Mouse (Mus musculus) forebrain, embryonic 12.5 days (tissue): ENCODE measurements around the gene Gabbr2. TPM values are rescaled to one million over a fixed set of nuclear protein-coding genes. Genes with fewer than 3 reads are reported as not detected.
A peak's percentile ranks its signal among the peaks of the same experiment; 100 is the strongest.

Experiments
- ATAC-seq: fragments of 200-750 bp; cut with Nextera tagmentation; 2 replicates; pipeline ENCODE4 v1.8.0; 2017; ENCODE audit warnings: moderate TSS enrichment; ENCODE audit not compliant: low FRiP score
- H3K27ac ChIP-seq: fragments of 300-500 bp; sonication (generic); 2 replicates; pipeline ENCODE4 v1.5.1; 2016; ENCODE audit warnings: mild to moderate bottlenecking
- H3K27me3 ChIP-seq: fragments of 300-500 bp; sonication (generic); 2 replicates; pipeline ENCODE4 v1.6.1; 2016; ENCODE audit warnings: mild to moderate bottlenecking
- H3K36me3 ChIP-seq: fragments of 300-500 bp; sonication (generic); replicated peaks from 2 replicates; pipeline ENCODE4 v1.6.1; 2016; ENCODE audit warnings: mild to moderate bottlenecking
- H3K4me1 ChIP-seq: fragments of 300-500 bp; sonication (generic); 2 replicates; pipeline ENCODE4 v1.6.1; 2016
- H3K4me2 ChIP-seq: fragments of 300-500 bp; sonication (generic); 2 replicates; pipeline ENCODE4 v1.6.1; 2016; ENCODE audit warnings: mild to moderate bottlenecking, moderate library complexity
- H3K4me3 ChIP-seq: fragments of 300-500 bp; sonication (generic); replicated peaks from 2 replicates; pipeline ENCODE4 v1.5.1; 2016; ENCODE audit warnings: mild to moderate bottlenecking
- H3K9ac ChIP-seq: fragments of 300-500 bp; sonication (generic); 2 replicates; pipeline ENCODE4 v1.6.1; 2016; ENCODE audit warnings: mild to moderate bottlenecking
- H3K9me3 ChIP-seq: fragments of 300-500 bp; sonication (generic); 2 replicates; pipeline ENCODE4 v1.6.1; 2016
- WGBS: fragments of 180-500 bp; shearing (Covaris S2); methylation state at CpG from one replicate; pipeline ENCODE4 v1.1.7; 2016; 5-methylcytosine and 5-hydroxymethylcytosine counted together
- polyA plus RNA-seq: library from polyadenylated mRNA; unstranded; fragments of >200 nt; fragmentation: Nextera tagmentation; extraction: Ambion mirVana; gene quantifications from 2 replicates; pipeline ENCODE4 v1.2.1, GENCODE M21; 2016

Gabbr2 gene
- polyA plus RNA-seq, 1 experiment from 2014 or later: 0.51 TPM

- Histone ChIP-seq H3K27ac (no peak overlapping the region), H3K9ac (no peak overlapping the region), H3K4me2 (no peak overlapping the region), H3K9me3 (no peaks in the 10 kb centered on the region), H3K27me3 (no peaks in the 10 kb centered on the region), H3K4me1 (no peaks in the 10 kb centered on the region), H3K36me3 (no peaks in the 10 kb centered on the region), H3K4me3 (no peak overlapping the region)
- no peak for ATAC-seq
- 91% methylated on average over 7 of the region's 7 CpGs for WGBS
Measured at GRCm38 (mm10) chr4:46953021-46953420, 38.7 kb downstream of the Gabbr2 start.

GRCm38 (mm10) chr4:46952562-46952961 lies 39.1 kb downstream of the Gabbr2 start:
- Histone ChIP-seq H3K4me1 (no peaks in the 10 kb centered on the region), H3K4me2 (no peak overlapping the region), H3K27me3 (no peaks in the 10 kb centered on the region), H3K9ac (no peak overlapping the region), H3K9me3 (no peaks in the 10 kb centered on the region), H3K4me3 (no peak overlapping the region), H3K36me3 (no peaks in the 10 kb centered on the region), H3K27ac (no peak overlapping the region)
- ATAC-seq: no peak
- WGBS: 89% methylated on average over 4 of the region's 4 CpGs

- Histone ChIP-seq H3K9me3 (no peaks in the 10 kb centered on the region), H3K4me3 (no peak overlapping the region), H3K36me3 (no peaks in the 10 kb centered on the region), H3K27me3 (no peaks in the 10 kb centered on the region; the same call in 1 of the 2 replicates), H3K9ac (no peak overlapping the region), H3K4me2 (no peak overlapping the region), H3K4me1 (peaks cover 9% of the 10 kb centered on the region), H3K27ac (no peak overlapping the region)
- WGBS: 88% methylated on average over 3 of the region's 3 CpGs
- ATAC-seq: no peak
Measured at GRCm38 (mm10) chr4:46934291-46934690, 57.4 kb downstream of the Gabbr2 start.

- Histone ChIP-seq H3K36me3 (no peaks in the 10 kb centered on the region), H3K27ac (no peak overlapping the region), H3K4me1 (peaks cover 9% of the 10 kb centered on the region), H3K9ac (no peak overlapping the region), H3K9me3 (no peaks in the 10 kb centered on the region), H3K27me3 (no peaks in the 10 kb centered on the region; the same call in 1 of the 2 replicates), H3K4me2 (no peak overlapping the region), H3K4me3 (no peak overlapping the region)
- 75% methylated on average over 2 of the region's 2 CpGs for WGBS
- no peak for ATAC-seq
Measured at GRCm38 (mm10) chr4:46933590-46933989, 58.1 kb downstream of the Gabbr2 start.

- H3K4me1 ChIP-seq: peaks cover 9% of the 10 kb centered on the region
- H3K27me3 ChIP-seq: no peaks in the 10 kb centered on the region; the same call in 1 of the 2 replicates
- peak; percentile 49; the same call in 1 of the 2 replicates for ATAC-seq
- 35% methylated on average over 9 of the region's 9 CpGs for WGBS
- no peak overlapping the region for H3K27ac ChIP-seq
- H3K9ac ChIP-seq: no peak overlapping the region
- H3K4me3 ChIP-seq: no peak overlapping the region
- H3K4me2 ChIP-seq: no peak overlapping the region
- H3K36me3 ChIP-seq: no peaks in the 10 kb centered on the region
- H3K9me3 ChIP-seq: no peaks in the 10 kb centered on the region
Measured at GRCm38 (mm10) chr4:46931706-46932397, 59.8 kb downstream of the Gabbr2 start.

- WGBS: 56% methylated on average over 3 of the region's 3 CpGs
- H3K4me2 ChIP-seq: no peak overlapping the region
- H3K27me3 ChIP-seq: no peaks in the 10 kb centered on the region; the same call in 1 of the 2 replicates
- H3K27ac ChIP-seq: no peak overlapping the region
- H3K36me3 ChIP-seq: no peaks in the 10 kb centered on the region
- H3K9ac ChIP-seq: no peak overlapping the region
- H3K9me3 ChIP-seq: no peaks in the 10 kb centered on the region
- peaks cover 9% of the 10 kb centered on the region for H3K4me1 ChIP-seq
- no peak for ATAC-seq
- H3K4me3 ChIP-seq: no peak overlapping the region
Measured at GRCm38 (mm10) chr4:46928112-46928511, 63.6 kb downstream of the Gabbr2 start.

- Histone ChIP-seq H3K4me3 (no peak overlapping the region), H3K4me1 (peaks cover 3% of the 10 kb centered on the region; the same call in 1 of the 2 replicates), H3K4me2 (no peak overlapping the region), H3K27ac (no peak overlapping the region), H3K9me3 (no peaks in the 10 kb centered on the region), H3K9ac (no peak overlapping the region), H3K27me3 (peaks cover 15% of the 10 kb centered on the region; the same call in 1 of the 2 replicates), H3K36me3 (no peaks in the 10 kb centered on the region)
- WGBS: 50% methylated on average over 8 of the region's 8 CpGs
- peak; percentile 46; the same call in 1 of the 2 replicates for ATAC-seq
Measured at GRCm38 (mm10) chr4:46919144-46919543, 72.5 kb downstream of the Gabbr2 start.

GRCm38 (mm10) chr4:46916786-46917185 lies 74.9 kb downstream of the Gabbr2 start:
- Histone ChIP-seq H3K27ac (no peak overlapping the region), H3K9me3 (no peaks in the 10 kb centered on the region), H3K4me2 (no peak overlapping the region), H3K9ac (no peak overlapping the region), H3K4me1 (peaks cover 3% of the 10 kb centered on the region; the same call in 1 of the 2 replicates), H3K36me3 (no peaks in the 10 kb centered on the region), H3K27me3 (peaks cover 21% of the 10 kb centered on the region; the same call in 1 of the 2 replicates), H3K4me3 (no peak overlapping the region)
- WGBS: 83% methylated on average over 6 of the region's 6 CpGs
- ATAC-seq: no peak

GRCm38 (mm10) chr4:46915934-46916333 lies 75.7 kb downstream of the Gabbr2 start:
- no peak overlapping the region for H3K27ac ChIP-seq
- H3K27me3 ChIP-seq: peaks cover 20% of the 10 kb centered on the region; the same call in 1 of the 2 replicates
- 93% methylated on average over 12 of the region's 12 CpGs for WGBS
- H3K4me1 ChIP-seq: peaks cover 3% of the 10 kb centered on the region; the same call in 1 of the 2 replicates
- H3K4me3 ChIP-seq: no peak overlapping the region
- no peak overlapping the region for H3K9ac ChIP-seq
- H3K36me3 ChIP-seq: no peaks in the 10 kb centered on the region
- H3K4me2 ChIP-seq: no peak overlapping the region
- H3K9me3 ChIP-seq: no peaks in the 10 kb centered on the region
- no peak for ATAC-seq

GRCm38 (mm10) chr4:46915476-46915875 lies 76.2 kb downstream of the Gabbr2 start:
- Histone ChIP-seq H3K4me2 (no peak overlapping the region), H3K27me3 (peaks cover 19% of the 10 kb centered on the region; the same call in 1 of the 2 replicates), H3K9me3 (no peaks in the 10 kb centered on the region), H3K4me1 (peaks cover 3% of the 10 kb centered on the region; the same call in 1 of the 2 replicates), H3K27ac (no peak overlapping the region), H3K36me3 (no peaks in the 10 kb centered on the region), H3K4me3 (no peak overlapping the region), H3K9ac (no peak overlapping the region)
- WGBS: 78% methylated on average over 14 of the region's 14 CpGs
- ATAC-seq: no peak

GRCm38 (mm10) chr4:46914606-46915005 lies 77.1 kb downstream of the Gabbr2 start:
- H3K36me3 ChIP-seq: no peaks in the 10 kb centered on the region
- no peaks in the 10 kb centered on the region for H3K9me3 ChIP-seq
- H3K4me2 ChIP-seq: no peak overlapping the region
- 95% methylated on average over 6 of the region's 6 CpGs for WGBS
- no peak overlapping the region for H3K4me3 ChIP-seq
- H3K4me1 ChIP-seq: peaks cover 3% of the 10 kb centered on the region; the same call in 1 of the 2 replicates
- peaks cover 17% of the 10 kb centered on the region; the same call in 1 of the 2 replicates for H3K27me3 ChIP-seq
- no peak overlapping the region for H3K27ac ChIP-seq
- no peak overlapping the region for H3K9ac ChIP-seq
- ATAC-seq: no peak

- Histone ChIP-seq H3K27me3 (no peaks in the 10 kb centered on the region), H3K4me2 (no peak overlapping the region), H3K4me3 (no peak overlapping the region), H3K9ac (no peak overlapping the region), H3K36me3 (no peaks in the 10 kb centered on the region), H3K4me1 (no peaks in the 10 kb centered on the region), H3K9me3 (no peaks in the 10 kb centered on the region), H3K27ac (no peak overlapping the region)
- no peak for ATAC-seq
- 80% methylated on average over 3 of the region's 3 CpGs for WGBS
Measured at GRCm38 (mm10) chr4:46906036-46906691, 85.5 kb downstream of the Gabbr2 start.
